Mouse (Mus musculus): ENCODE data around the gene Slc29a2. TPM values are rescaled to one million over a fixed set of nuclear protein-coding genes. Genes with fewer than 3 reads are reported as not detected.

The Slc29a2 gene
- total and polyA plus RNA-seq, 3 experiments: 2.1 to 6.6 (median 4.2) TPM

DNA sequence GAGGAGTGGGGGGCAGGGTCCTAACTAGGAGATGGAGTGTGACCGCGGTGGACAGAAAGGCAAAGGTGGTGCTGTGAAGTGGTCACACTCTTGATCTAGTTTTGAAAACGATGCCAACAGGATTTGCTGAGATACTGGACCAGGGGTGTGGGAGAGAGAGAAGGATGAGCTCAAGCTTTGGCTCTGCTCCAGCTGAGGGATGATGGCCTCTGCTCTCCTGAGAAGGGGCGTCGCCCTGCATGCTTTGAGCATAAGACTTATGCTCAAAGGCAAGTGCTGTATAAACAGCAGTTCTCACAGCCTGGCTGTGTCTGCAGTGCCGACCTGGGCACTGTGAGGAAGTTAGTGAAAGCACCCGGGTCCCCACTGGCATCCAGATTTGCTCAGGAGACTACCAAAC is 41.4 kb downstream of the Slc29a2 start:
- Histone ChIP-seq H3K36me3 (replicated peaks in 1 of 2; ENCODE audit: control insufficient read depth in 1 of 2, insufficient read depth in 1 of 2, low read length in 1 of 2) (no peaks in the 10 kb centered on the region), H3K27me3 (replicated peaks) (peaks cover 78% of the 10 kb centered on the region), H3K9me3 (replicated peaks; ENCODE audit: low read length) (no peaks in the 10 kb centered on the region), H3K9ac (ENCODE audit: insufficient read depth, low read depth) (no peak overlapping the region), H3K4me2 (ENCODE audit: insufficient read depth, low read depth, poor library complexity, severe bottlenecking) (no peak overlapping the region), H3K79me2 (replicated peaks; ENCODE audit: control insufficient read depth, extremely low read depth, insufficient read depth, poor library complexity, severe bottlenecking) (no peaks in the 10 kb centered on the region), H3K4me3 (replicated peaks in 1 of 3; ENCODE audit: low read depth in 2 of 3, low read length in 2 of 3, poor library complexity in 1 of 3) (no peak overlapping the region), H3K4me1 (ENCODE audit: control insufficient read depth in 1 of 2, insufficient read depth in 2 of 2) (no peaks in the 10 kb centered on the region; a peak in 1 of 4 replicates), H3K27ac (ENCODE audit: insufficient read depth, low read depth) (no peak overlapping the region)
- DNase-seq (ENCODE audit: extremely low read depth): no peak
- dilution Hi-C loops (cut with MboI; ENCODE audit: extremely low pct_ligation_motif_present, extremely low pct_unique_long_range_greater_than_20kb, low sequenced_read_pairs): no loop called here
- in situ Hi-C loops (cut with MboI; ENCODE audit: low pct_ligation_motif_present, low pct_unique_long_range_greater_than_20kb, low sequenced_read_pairs): no loop called here
- TF ChIP-seq ZNF384 (IDR thresholded peaks at IDR 0.05; ENCODE audit: low read depth, low read length) (no peak), UBTF (IDR thresholded peaks at IDR 0.05; ENCODE audit: low read depth, low read length) (no peak), MYC (IDR thresholded peaks at IDR 0.05; ENCODE audit: low read depth, low read length) (no peak), RCOR1 (conservative IDR thresholded peaks at IDR 0.05; ENCODE audit: low read depth, low read length) (no peak), ZMIZ1 (IDR thresholded peaks at IDR 0.05; ENCODE audit: low read depth, low read length) (no peak), KAT2A (IDR thresholded peaks at IDR 0.05; ENCODE audit: insufficient replicate concordance, low read length) (no peak), ETS1 (conservative IDR thresholded peaks at IDR 0.05; ENCODE audit: low read depth, low read length) (no peak), EP300 (IDR thresholded peaks at IDR 0.05; ENCODE audit: low read length) (no peak), RAD21 (IDR thresholded peaks at IDR 0.05; ENCODE audit: low read depth, low read length) (no peak), IRF4 (IDR thresholded peaks at IDR 0.05; ENCODE audit: low read depth, low read length) (no peak), ZC3H11A (IDR thresholded peaks at IDR 0.05; ENCODE audit: low read depth, low read length) (no peak), E2F4 (IDR thresholded peaks at IDR 0.05; ENCODE audit: insufficient replicate concordance, low read depth, low read length) (no peak), CHD2 (IDR thresholded peaks at IDR 0.05; ENCODE audit: low read length) (no peak), JUN (IDR thresholded peaks at IDR 0.05; ENCODE audit: insufficient read depth, low read depth, low read length) (no peak), JUND (conservative IDR thresholded peaks at IDR 0.05; ENCODE audit: low read depth, low read length) (no peak), SIN3A (IDR thresholded peaks at IDR 0.05; ENCODE audit: low read length) (no peak), MEF2A (IDR thresholded peaks at IDR 0.05; ENCODE audit: borderline replicate concordance, low read depth, low read length) (no peak), BHLHE40 (IDR thresholded peaks at IDR 0.05; ENCODE audit: low read depth, low read length) (no peak), ZKSCAN1 (IDR thresholded peaks at IDR 0.05; ENCODE audit: borderline replicate concordance, low read depth, low read length) (no peak), MAX (IDR thresholded peaks at IDR 0.05; ENCODE audit: low read length) (no peak)

DNA sequence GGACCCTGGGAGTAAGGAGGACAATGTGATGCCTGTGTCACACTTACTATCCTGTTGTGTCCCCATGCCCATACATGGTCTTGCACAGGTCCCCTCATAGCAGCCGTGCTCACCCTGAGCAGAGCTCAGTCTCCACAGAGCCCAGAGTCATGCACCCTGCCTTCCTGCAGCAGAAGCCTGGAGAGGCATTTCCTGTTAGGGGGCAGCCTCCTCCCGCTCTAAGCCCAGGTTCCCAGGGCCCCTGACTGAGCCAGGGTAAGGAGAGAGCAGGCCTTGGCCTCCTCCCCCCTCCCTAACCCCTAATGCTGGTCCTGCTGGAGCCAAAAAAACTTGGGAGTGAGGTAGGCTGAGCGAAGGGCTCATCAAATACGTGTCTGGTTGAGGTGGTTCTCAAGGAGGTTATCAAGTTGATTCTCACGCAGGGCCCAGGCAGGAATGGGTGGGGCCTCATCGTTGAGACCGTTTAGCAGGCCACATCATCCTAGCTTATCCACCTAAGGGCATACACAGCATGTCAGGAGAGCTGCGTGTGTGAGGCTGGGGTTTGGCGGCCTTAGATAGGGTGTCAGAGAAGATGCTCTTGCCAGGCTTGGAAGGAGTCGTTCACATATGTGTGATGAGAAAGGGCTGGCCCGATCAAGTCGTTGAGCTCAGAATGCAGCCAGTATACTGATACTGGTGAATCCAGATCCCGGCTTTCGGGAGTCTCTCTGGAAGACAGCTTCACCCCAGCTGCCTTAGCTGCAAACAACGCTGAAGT is 43.6 kb downstream of the Slc29a2 start:
- in situ Hi-C loops (cut with MboI; ENCODE audit: low pct_ligation_motif_present, low pct_unique_long_range_greater_than_20kb, low sequenced_read_pairs) (no loop called here), dilution Hi-C loops (cut with MboI; ENCODE audit: extremely low pct_ligation_motif_present, extremely low pct_unique_long_range_greater_than_20kb, low sequenced_read_pairs) (no loop called here)
- DNase-seq (ENCODE audit: extremely low read depth): no peak
- H3K27me3 ChIP-seq (replicated peaks): peaks cover 85% of the 10 kb centered on the region
- no peaks in the 10 kb centered on the region for H3K79me2 ChIP-seq (replicated peaks; ENCODE audit: control insufficient read depth, extremely low read depth, insufficient read depth, poor library complexity, severe bottlenecking)
- no peak overlapping the region for H3K4me2 ChIP-seq (ENCODE audit: insufficient read depth, low read depth, poor library complexity, severe bottlenecking)
- no peak overlapping the region for H3K27ac ChIP-seq (ENCODE audit: insufficient read depth, low read depth)
- H3K4me3 ChIP-seq (replicated peaks in 1 of 3; ENCODE audit: low read depth in 2 of 3, low read length in 2 of 3, poor library complexity in 1 of 3): no peak overlapping the region
- H3K9me3 ChIP-seq (replicated peaks; ENCODE audit: low read length): no peaks in the 10 kb centered on the region
- TF ChIP-seq BHLHE40 (IDR thresholded peaks at IDR 0.05; ENCODE audit: low read depth, low read length) (no peak), RAD21 (IDR thresholded peaks at IDR 0.05; ENCODE audit: low read depth, low read length) (no peak), USF2 (conservative IDR thresholded peaks at IDR 0.05; ENCODE audit: low read depth, low read length) (no peak), SMC3 (IDR thresholded peaks at IDR 0.05; ENCODE audit: low read depth, low read length) (no peak), CTCF (conservative IDR thresholded peaks at IDR 0.05 in 1 of 2, IDR thresholded peaks at IDR 0.05 in 1 of 2; ENCODE audit: low read depth in 2 of 2, low read length in 2 of 2) (no peak), GABPA (IDR thresholded peaks at IDR 0.05; ENCODE audit: insufficient replicate concordance, low read depth, low read length) (no peak), JUN (IDR thresholded peaks at IDR 0.05; ENCODE audit: insufficient read depth, low read depth, low read length) (no peak), CHD1 (IDR thresholded peaks at IDR 0.05; ENCODE audit: low read depth, low read length) (no peak)
- no peaks in the 10 kb centered on the region for H3K36me3 ChIP-seq (replicated peaks in 1 of 2; ENCODE audit: control insufficient read depth in 1 of 2, insufficient read depth in 1 of 2, low read length in 1 of 2)
- peaks cover 0 to 7% of the 10 kb centered on the region in 2 experiments; a peak in 3 of 4 replicates for H3K4me1 ChIP-seq (ENCODE audit: control insufficient read depth in 1 of 2, insufficient read depth in 2 of 2)
- H3K9ac ChIP-seq (ENCODE audit: insufficient read depth, low read depth): no peak overlapping the region
